Mouse (Mus musculus): ENCODE results near the gene Neu1. TPM values are rescaled to one million over a fixed set of nuclear protein-coding genes. Genes with fewer than 3 reads are reported as not detected.

The Neu1 gene
- total and polyA plus RNA-seq, 3 experiments = 31.2 to 32.0 (median 31.9) TPM

GRCm38 (mm10) chr17:34980655-34981054 lies 49.6 kb downstream of the Neu1 start:
- Histone ChIP-seq H3K9ac (ENCODE audit: insufficient read depth, low read depth) (peak overlapping the region; percentile 90), H3K4me3 (replicated peaks in 1 of 3; ENCODE audit: low read depth in 2 of 3, low read length in 2 of 3, poor library complexity in 1 of 3) (peak overlapping the region; percentile 50 to 95 (median 87)), H3K79me2 (replicated peaks; ENCODE audit: control insufficient read depth, extremely low read depth, insufficient read depth, poor library complexity, severe bottlenecking) (peaks cover 24% of the 10 kb centered on the region), H3K4me1 (ENCODE audit: control insufficient read depth in 1 of 2, insufficient read depth in 2 of 2) (peaks cover 2 to 24% of the 10 kb centered on the region in 2 experiments; a peak in 3 of 4 replicates), H3K4me2 (ENCODE audit: insufficient read depth, low read depth, poor library complexity, severe bottlenecking) (peak overlapping the region; percentile 95), H3K36me3 (replicated peaks in 1 of 2; ENCODE audit: control insufficient read depth in 1 of 2, insufficient read depth in 1 of 2, low read length in 1 of 2) (peaks cover 14 to 37% of the 10 kb centered on the region in 2 experiments), H3K27me3 (replicated peaks) (no peaks in the 10 kb centered on the region), H3K27ac (ENCODE audit: insufficient read depth, low read depth) (no peak overlapping the region), H3K9me3 (replicated peaks; ENCODE audit: low read length) (peaks cover 2% of the 10 kb centered on the region)
- in situ Hi-C loops (cut with MboI; ENCODE audit: low pct_ligation_motif_present, low pct_unique_long_range_greater_than_20kb, low sequenced_read_pairs) = no loop called here
- dilution Hi-C loops (cut with MboI; ENCODE audit: extremely low pct_ligation_motif_present, extremely low pct_unique_long_range_greater_than_20kb, low sequenced_read_pairs) = no loop called here
- no peak for TF ChIP-seq POLR2AphosphoS2 (IDR thresholded peaks at IDR 0.05; ENCODE audit: low read depth, low read length)
- TF ChIP-seq CTCF (conservative IDR thresholded peaks at IDR 0.05 in 1 of 2, IDR thresholded peaks at IDR 0.05 in 1 of 2; ENCODE audit: low read depth in 2 of 2, low read length in 2 of 2) = peak in 1 of 2 experiments; percentile 74; a peak in 2 of 4 replicates
- no peak for TF ChIP-seq NELFE (IDR thresholded peaks at IDR 0.05; ENCODE audit: low read depth, low read length)
- TF ChIP-seq MAX (IDR thresholded peaks at IDR 0.05; ENCODE audit: low read length) = no peak
- TF ChIP-seq BHLHE40 (IDR thresholded peaks at IDR 0.05; ENCODE audit: low read depth, low read length) = no peak
- no peak for TF ChIP-seq EP300 (IDR thresholded peaks at IDR 0.05; ENCODE audit: low read length)
- no peak for TF ChIP-seq SIN3A (IDR thresholded peaks at IDR 0.05; ENCODE audit: low read length)
- no peak for TF ChIP-seq MEF2A (IDR thresholded peaks at IDR 0.05; ENCODE audit: borderline replicate concordance, low read depth, low read length)
- TF ChIP-seq ZC3H11A (IDR thresholded peaks at IDR 0.05; ENCODE audit: low read depth, low read length) = no peak
- no peak for TF ChIP-seq JUN (IDR thresholded peaks at IDR 0.05; ENCODE audit: insufficient read depth, low read depth, low read length)
- peak; percentile 62 for TF ChIP-seq SMC3 (IDR thresholded peaks at IDR 0.05; ENCODE audit: low read depth, low read length)
- TF ChIP-seq E2F4 (IDR thresholded peaks at IDR 0.05; ENCODE audit: insufficient replicate concordance, low read depth, low read length) = no peak
- TF ChIP-seq ZNF384 (IDR thresholded peaks at IDR 0.05; ENCODE audit: low read depth, low read length) = no peak
- TF ChIP-seq JUND (conservative IDR thresholded peaks at IDR 0.05; ENCODE audit: low read depth, low read length) = no peak
- no peak for TF ChIP-seq IRF4 (IDR thresholded peaks at IDR 0.05; ENCODE audit: low read depth, low read length)
- TF ChIP-seq RCOR1 (conservative IDR thresholded peaks at IDR 0.05; ENCODE audit: low read depth, low read length) = no peak
- TF ChIP-seq ETS1 (conservative IDR thresholded peaks at IDR 0.05; ENCODE audit: low read depth, low read length) = no peak
- TF ChIP-seq PAX5 (IDR thresholded peaks at IDR 0.05; ENCODE audit: low read length) = no peak
- TF ChIP-seq RAD21 (IDR thresholded peaks at IDR 0.05; ENCODE audit: low read depth, low read length) = peak; percentile 61
- no peak for TF ChIP-seq CHD2 (IDR thresholded peaks at IDR 0.05; ENCODE audit: low read length)
- no peak for TF ChIP-seq UBTF (IDR thresholded peaks at IDR 0.05; ENCODE audit: low read depth, low read length)
- no peak for DNase-seq (ENCODE audit: extremely low read depth)

- H3K36me3 ChIP-seq (replicated peaks in 1 of 2; ENCODE audit: control insufficient read depth in 1 of 2, insufficient read depth in 1 of 2, low read length in 1 of 2) = peaks cover 22 to 47% of the 10 kb centered on the region in 2 experiments
- in situ Hi-C loops (cut with MboI; ENCODE audit: low pct_ligation_motif_present, low pct_unique_long_range_greater_than_20kb, low sequenced_read_pairs) (no loop called here), dilution Hi-C loops (cut with MboI; ENCODE audit: extremely low pct_ligation_motif_present, extremely low pct_unique_long_range_greater_than_20kb, low sequenced_read_pairs) (no loop called here)
- H3K27me3 ChIP-seq (replicated peaks) = no peaks in the 10 kb centered on the region
- peak within 1 kb of the TSS; percentile 95 for H3K4me2 ChIP-seq (ENCODE audit: insufficient read depth, low read depth, poor library complexity, severe bottlenecking)
- peak within 1 kb of the TSS; percentile 90 for H3K9ac ChIP-seq (ENCODE audit: insufficient read depth, low read depth)
- H3K9me3 ChIP-seq (replicated peaks; ENCODE audit: low read length) = peaks cover 2% of the 10 kb centered on the region
- peaks cover 24% of the 10 kb centered on the region for H3K79me2 ChIP-seq (replicated peaks; ENCODE audit: control insufficient read depth, extremely low read depth, insufficient read depth, poor library complexity, severe bottlenecking)
- H3K27ac ChIP-seq (ENCODE audit: insufficient read depth, low read depth) = peak within 1 kb of the TSS; percentile 85
- peaks cover 2 to 24% of the 10 kb centered on the region in 2 experiments; a peak in 3 of 4 replicates for H3K4me1 ChIP-seq (ENCODE audit: control insufficient read depth in 1 of 2, insufficient read depth in 2 of 2)
- peak within 1 kb of the TSS; percentile 87 to 95 (median 91) for H3K4me3 ChIP-seq (replicated peaks in 1 of 3; ENCODE audit: low read depth in 2 of 3, low read length in 2 of 3, poor library complexity in 1 of 3)
- DNase-seq (ENCODE audit: extremely low read depth) = peak; percentile 93
- TF ChIP-seq SMC3 (IDR thresholded peaks at IDR 0.05; ENCODE audit: low read depth, low read length) (no peak), HCFC1 (IDR thresholded peaks at IDR 0.05; ENCODE audit: low read depth, low read length) (peak; percentile 80), UBTF (IDR thresholded peaks at IDR 0.05; ENCODE audit: low read depth, low read length) (no peak), ZMIZ1 (IDR thresholded peaks at IDR 0.05; ENCODE audit: low read depth, low read length) (peak; percentile 82; the same call in 1 of the 2 replicates), ZKSCAN1 (IDR thresholded peaks at IDR 0.05; ENCODE audit: borderline replicate concordance, low read depth, low read length) (no peak), TBP (conservative IDR thresholded peaks at IDR 0.05; ENCODE audit: low read depth, low read length) (peak; percentile 67; the same call in 1 of the 2 replicates), ELF1 (IDR thresholded peaks at IDR 0.05; ENCODE audit: low read depth, low read length) (peak; percentile 90), PAX5 (IDR thresholded peaks at IDR 0.05; ENCODE audit: low read length) (no peak), KAT2A (IDR thresholded peaks at IDR 0.05; ENCODE audit: insufficient replicate concordance, low read length) (0 out of 2 replicates have a peak, but pooled peaks have one; percentile 47), POLR2A (IDR thresholded peaks at IDR 0.05; ENCODE audit: low read depth, low read length) (peak; percentile 89), MYC (IDR thresholded peaks at IDR 0.05; ENCODE audit: low read depth, low read length) (peak; percentile 94), NRF1 (IDR thresholded peaks at IDR 0.05; ENCODE audit: low read depth, low read length) (peak; percentile 96), MEF2A (IDR thresholded peaks at IDR 0.05; ENCODE audit: borderline replicate concordance, low read depth, low read length) (peak; percentile 24; the same call in 1 of the 2 replicates), POLR2AphosphoS2 (IDR thresholded peaks at IDR 0.05; ENCODE audit: low read depth, low read length) (peak; percentile 91; the same call in 1 of the 2 replicates), GABPA (IDR thresholded peaks at IDR 0.05; ENCODE audit: insufficient replicate concordance, low read depth, low read length) (no peak), MAX (IDR thresholded peaks at IDR 0.05; ENCODE audit: low read length) (peak; percentile 91), ETS1 (conservative IDR thresholded peaks at IDR 0.05; ENCODE audit: low read depth, low read length) (no peak), BHLHE40 (IDR thresholded peaks at IDR 0.05; ENCODE audit: low read depth, low read length) (peak; percentile 45; the same call in 1 of the 2 replicates), SIN3A (IDR thresholded peaks at IDR 0.05; ENCODE audit: low read length) (peak; percentile 98)
Measured at GRCm38 (mm10) chr17:34981690-34982180, 50.7 kb downstream of the Neu1 start, which contains the start of gene Lsm2. Gene Lsm2 (plus strand): TSS chr17:34981862.

All from CH12.LX (cell line).